Mouse (Mus musculus): ENCODE measurements at regions not wholly inside any gene's neighbourhood (a gene's known extent, or its start where the extent isn't known, plus 50 kb on each side); places are given as distances from the start of the nearest gene placed in this dataset.

DNA sequence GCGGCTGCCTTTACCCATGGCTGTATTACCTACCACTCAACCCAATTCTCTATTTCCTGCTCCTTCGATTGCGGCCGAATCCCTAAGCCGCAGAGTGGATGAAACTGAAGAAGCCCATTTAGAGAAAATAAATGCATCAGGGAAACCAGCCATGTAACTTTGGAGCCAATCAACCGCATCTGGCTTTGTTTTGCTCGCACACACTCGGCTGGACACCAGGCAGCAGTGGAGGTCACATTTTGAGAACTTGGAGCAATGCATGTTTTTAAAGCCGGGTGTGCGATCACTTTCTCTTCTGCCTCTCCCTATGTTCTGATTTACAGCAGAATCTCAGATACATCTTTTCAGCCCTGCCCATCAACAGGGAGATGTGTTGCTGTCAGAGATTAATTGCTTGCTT is 433.7 kb upstream of the Jarid2 start:
- TF ChIP-seq CTCF (IDR thresholded peaks at IDR 0.05; ENCODE audit: low read depth) (no peak), EP300 (IDR thresholded peaks at IDR 0.05; ENCODE audit: low read depth) (no peak)

All from heart, postnatal 0 days (tissue).